Mouse (Mus musculus): ENCODE measurements around the gene Ak8.

DNA sequence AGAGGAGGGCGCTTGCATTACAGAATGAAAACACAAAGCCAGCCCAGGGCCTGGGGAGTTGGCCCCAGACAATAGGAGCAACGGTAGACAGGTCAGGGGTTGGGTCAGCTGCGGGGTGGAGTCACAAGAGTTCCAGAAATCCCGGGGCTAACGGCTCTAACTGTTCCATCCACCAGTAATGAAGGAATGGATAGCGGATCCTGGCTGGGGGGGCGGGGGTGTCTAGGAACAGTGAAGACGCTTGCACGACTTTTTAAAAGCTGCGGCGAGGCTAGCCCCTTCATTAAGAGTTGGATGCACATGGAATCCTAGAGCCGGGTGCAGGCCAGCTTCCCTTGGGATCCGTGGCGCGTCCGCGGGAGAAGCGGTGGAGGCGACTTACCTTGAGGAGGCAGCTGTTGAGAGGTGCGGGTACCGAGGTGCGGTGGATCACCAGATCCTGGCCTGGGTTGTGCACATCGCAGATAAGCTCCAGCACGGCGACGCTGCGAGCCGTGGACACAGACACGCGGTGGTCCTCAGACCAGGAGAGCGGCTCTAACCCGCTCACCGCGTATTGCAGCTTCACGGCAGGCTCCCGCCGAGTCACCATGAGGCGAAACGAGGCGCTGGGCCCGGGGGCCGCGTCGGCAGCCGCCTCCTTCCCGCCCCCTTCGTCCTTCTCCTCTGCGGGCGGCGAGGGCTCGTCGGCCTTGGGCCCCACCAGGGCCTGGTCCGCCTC is 139.7 kb downstream of the Ak8 start:
- no peak for TF ChIP-seq E2F4 (IDR thresholded peaks at IDR 0.05; ENCODE audit: borderline replicate concordance, low read depth, low read length)
- TF ChIP-seq CTCF (IDR thresholded peaks at IDR 0.05 in 2 of 3, conservative IDR thresholded peaks at IDR 0.05 in 1 of 3; ENCODE audit: control insufficient read depth in 1 of 3, insufficient read depth in 1 of 3, low read depth in 2 of 3, low read length in 3 of 3, poor library complexity in 1 of 3, severe bottlenecking in 1 of 3): no peak
- TF ChIP-seq POLR2A (IDR thresholded peaks at IDR 0.05; ENCODE audit: control insufficient read depth in 1 of 2, insufficient read depth in 1 of 2, low read depth in 1 of 2, low read length in 2 of 2, poor library complexity in 1 of 2): no peak
- TF ChIP-seq ZMIZ1 (IDR thresholded peaks at IDR 0.05; ENCODE audit: low read depth, low read length): no peak
